Mouse (Mus musculus): ENCODE measurements around the gene Svs3b.
"Not testable (repeated sequence)": the region's sequence is repeated elsewhere in the genome, so short reads cannot be mapped to it uniquely, and the experiment has no call there.

DNA sequence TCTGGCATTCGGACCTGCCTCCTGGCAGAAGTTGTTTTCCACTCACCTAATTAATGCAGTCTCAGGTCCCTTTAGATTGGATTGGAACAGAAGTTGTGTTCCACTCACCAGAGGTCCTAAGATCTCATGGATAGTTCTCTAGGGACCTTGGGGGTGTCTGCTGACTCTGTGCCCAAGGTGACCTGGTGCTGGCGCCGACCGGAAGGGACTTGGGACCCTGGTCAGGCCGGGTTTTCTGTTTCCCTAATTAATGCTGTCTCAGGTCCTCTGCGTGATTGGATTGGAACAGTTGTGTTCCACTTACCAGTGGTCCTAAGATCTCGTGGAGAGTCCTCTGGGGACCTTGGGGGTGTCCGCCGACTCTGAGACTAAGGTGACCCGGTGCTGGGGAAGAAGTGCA lies 50.4 kb downstream of the Svs3b start:
- TF ChIP-seq CTCF (conservative IDR thresholded peaks at IDR 0.05; ENCODE audit: insufficient read depth, insufficient read length, low read depth, low read length); POLR2A (IDR thresholded peaks at IDR 0.05; ENCODE audit: low read depth, low read length): not testable (repeated sequence)

Data from kidney, adult 2 months (tissue).